Mouse (Mus musculus): ENCODE data around the gene Eps8.
"Not testable (repeated sequence)": the region's sequence is repeated elsewhere in the genome, so short reads cannot be mapped to it uniquely, and the experiment has no call there.

The Eps8 gene

DNA sequence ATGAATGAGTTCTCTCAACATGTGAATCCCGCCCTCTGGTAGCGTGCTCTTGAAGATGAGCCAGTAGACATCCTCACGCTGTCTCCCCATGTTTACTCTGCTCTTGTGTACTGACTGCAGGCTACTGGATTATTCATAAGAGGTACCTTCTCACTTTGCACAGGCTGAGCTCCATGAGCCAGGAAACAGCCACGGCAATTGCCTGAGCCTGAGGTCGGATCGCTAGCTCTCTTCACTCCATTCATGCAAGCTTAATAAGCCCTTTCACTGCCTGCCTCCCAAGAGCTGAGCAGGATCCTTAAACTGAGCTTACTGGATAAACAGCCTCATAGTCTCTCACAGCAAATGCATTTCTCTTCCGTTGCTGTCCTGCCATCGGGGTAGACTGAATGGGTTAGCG, 182.5 kb downstream of the Eps8 start:
- no peak for DNase-seq (ENCODE audit: low spot score)

DNA sequence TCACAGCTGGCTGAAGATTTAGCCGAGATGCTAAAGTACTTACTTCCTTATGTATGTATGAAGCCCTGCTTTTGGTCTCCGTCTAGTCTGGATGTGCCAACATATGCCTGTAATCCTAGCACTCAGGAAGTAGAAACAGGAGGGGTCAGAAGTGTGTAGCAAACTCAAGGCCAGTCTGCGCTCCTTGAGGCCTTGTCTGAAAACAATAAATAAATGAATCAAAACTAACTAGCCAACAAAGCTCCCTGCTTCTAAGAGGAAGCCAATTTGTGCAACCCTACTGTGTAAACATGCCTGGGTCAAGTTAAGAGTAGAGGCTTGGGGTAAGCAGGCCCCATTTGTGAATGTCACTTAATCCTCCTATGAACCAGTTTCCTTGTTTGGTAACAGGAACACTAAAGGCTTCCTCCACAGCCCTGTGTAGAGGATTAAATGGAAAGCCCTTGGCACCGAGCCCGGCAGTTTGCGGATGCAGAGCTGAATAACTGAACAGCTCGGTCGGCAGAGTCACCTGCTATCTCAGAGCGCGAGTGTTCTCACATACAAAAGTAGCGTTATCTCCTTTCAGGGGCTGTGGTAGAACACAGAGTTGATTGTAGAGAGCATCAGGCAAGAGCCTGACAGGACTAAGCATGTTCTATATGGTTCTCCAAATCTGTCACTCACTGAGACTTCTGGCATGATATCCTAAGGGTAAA, 183.6 kb downstream of the Eps8 start:
- peak; percentile 69 for DNase-seq (ENCODE audit: low spot score)

- no peak for DNase-seq (ENCODE audit: low spot score)
Measured at GRCm38 (mm10) chr6:137469541-137469940, 185.1 kb downstream of the Eps8 start.

- DNase-seq (ENCODE audit: low spot score) = no peak
Measured at GRCm38 (mm10) chr6:137467696-137468095, 187.0 kb downstream of the Eps8 start.

GRCm38 (mm10) chr6:137466256-137466655, 188.4 kb downstream of the Eps8 start:
- DNase-seq (ENCODE audit: low spot score) = no peak

DNA sequence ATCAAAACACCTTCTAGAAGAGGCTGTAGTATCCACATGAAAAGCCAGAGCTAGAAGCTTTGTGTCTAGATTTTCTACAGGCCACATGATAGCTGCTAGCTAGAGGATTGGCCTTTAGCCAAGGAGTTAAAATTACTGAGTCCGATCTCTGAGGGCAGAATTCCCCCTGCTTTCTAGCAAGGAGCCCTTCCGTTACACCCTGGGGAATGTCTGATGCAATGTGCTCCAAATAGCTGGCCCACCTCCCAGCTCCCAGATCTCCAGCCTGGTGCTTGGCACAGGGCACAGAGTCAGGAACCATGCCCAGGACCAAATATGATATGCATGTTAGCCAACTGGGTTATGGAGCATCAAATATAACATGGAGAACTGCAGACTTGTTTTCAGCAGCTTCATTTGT, 189.4 kb downstream of the Eps8 start:
- DNase-seq (ENCODE audit: low spot score) = peak; percentile 88

DNA sequence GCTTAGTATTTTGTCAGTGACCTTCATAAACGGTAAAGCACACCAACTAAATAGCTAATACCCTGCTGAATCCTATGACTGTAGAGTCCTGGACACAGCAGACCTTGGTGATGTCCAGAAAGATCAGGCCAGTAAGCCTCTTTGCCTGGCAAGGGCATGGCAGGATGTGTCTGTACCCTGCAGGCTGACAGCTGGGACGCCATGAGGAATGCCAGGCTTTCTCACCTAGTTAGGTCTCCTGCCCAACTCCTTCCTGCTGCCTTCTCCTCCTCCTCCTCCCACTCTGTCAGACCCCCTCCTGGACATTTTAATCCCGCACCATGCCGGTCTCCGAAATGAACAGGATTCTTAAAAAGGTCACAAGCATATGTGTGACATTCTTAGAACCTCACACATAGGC, 190.9 kb downstream of the Eps8 start:
- DNase-seq (ENCODE audit: low spot score) = no peak

DNA sequence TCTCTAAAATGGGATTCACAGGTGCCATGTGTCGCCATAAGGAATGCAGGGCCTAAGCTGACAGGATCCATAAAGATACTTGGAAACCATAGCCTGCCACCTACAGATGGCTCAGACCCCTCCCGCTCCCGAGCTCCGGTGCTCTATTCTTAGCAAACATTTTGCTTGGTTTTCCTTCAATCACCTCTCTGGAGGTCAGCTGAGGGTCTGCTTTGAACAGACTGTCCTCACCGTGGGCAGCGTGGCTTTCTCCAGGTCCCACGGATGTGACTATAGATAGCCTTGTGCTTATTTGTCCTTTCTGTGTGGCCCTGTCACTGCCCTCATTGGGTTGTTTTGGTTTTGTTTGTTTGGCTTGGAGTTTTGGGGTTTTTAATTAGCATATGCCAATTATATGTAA, 196.5 kb downstream of the Eps8 start:
- DNase-seq (ENCODE audit: low spot score) = no peak

GRCm38 (mm10) chr6:137457210-137457609, 197.5 kb downstream of the Eps8 start:
- DNase-seq (ENCODE audit: low spot score) = no peak

DNA sequence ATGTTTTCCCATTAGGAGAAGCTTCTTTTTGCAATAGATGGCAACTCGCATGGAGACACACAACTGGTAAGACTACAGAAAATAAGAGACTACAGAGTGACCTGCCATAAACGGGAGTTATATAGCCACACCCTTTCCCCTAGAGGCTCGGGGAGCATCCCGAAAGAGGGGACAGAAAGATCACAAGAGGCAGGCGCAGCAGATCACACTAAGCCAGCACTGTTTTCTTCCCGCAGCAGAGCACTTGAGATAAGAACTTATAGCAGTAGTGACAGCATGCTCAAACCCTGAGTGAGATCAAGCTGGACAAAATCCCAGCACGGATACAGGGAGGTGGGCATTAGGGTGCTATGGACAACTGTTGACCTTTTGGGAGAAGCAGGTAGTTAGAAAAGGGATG, 198.6 kb downstream of the Eps8 start:
- DNase-seq (ENCODE audit: low spot score) = no peak

DNA sequence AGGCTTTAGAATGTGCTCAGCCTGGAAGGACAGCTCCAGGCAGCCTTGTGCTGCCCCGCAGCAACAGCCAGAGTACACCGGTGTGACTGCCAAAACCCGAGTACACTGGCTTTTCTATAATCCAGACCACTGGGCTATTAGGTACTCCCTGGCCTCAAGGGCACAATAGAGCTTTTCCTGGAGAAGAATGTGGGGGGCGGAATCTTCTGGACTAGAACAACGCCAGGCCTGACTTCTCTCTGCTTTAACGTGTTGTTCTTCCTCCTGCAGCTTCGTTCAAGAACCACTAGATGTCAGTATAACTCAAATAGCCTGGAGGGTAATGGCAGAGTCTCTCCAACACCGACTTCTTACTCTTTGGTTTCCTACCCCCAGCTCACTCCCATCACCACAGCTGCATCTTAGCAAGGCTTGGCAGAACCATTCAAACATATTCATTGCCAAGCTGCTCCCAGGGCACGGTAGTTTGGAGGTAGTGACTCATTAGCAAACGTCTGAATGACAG, 199.1 kb downstream of the Eps8 start:
- peak; percentile 66 for DNase-seq (ENCODE audit: low spot score)

GRCm38 (mm10) chr6:137446116-137446515, 208.6 kb downstream of the Eps8 start:
- DNase-seq (ENCODE audit: low spot score) = not testable (repeated sequence)

- no peak for DNase-seq (ENCODE audit: low spot score)
Measured at GRCm38 (mm10) chr6:137443089-137443488, 211.6 kb downstream of the Eps8 start.

- no peak for DNase-seq (ENCODE audit: low spot score)
Measured at GRCm38 (mm10) chr6:137440559-137441486, 213.9 kb downstream of the Eps8 start.

- DNase-seq (ENCODE audit: low spot score) = no peak
Measured at GRCm38 (mm10) chr6:137437902-137438580, 216.6 kb downstream of the Eps8 start.

DNA sequence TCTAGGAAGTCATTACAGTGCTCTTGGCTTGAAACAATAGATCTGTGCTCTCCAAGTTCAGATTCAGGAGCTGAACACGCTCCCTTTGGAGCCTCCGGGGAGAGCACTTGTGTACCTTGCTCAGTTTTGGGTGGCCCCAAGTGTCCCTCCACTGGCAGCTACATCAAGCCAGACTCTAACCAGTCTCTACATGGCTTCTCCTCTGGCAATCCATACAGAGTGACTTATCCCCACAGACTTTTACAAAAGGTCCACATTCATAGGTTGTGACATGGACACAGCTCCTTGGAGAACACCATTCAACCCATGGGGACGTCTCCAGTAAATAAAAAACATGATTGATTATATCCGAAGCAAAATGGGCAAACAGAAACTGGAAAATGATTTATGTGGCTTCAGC, 217.2 kb downstream of the Eps8 start:
- no peak for DNase-seq (ENCODE audit: low spot score)

- DNase-seq (ENCODE audit: low spot score) = no peak
Measured at GRCm38 (mm10) chr6:137433521-137434137, 221.0 kb downstream of the Eps8 start.
